Mouse (Mus musculus) cerebellum, adult 11 months (tissue): Measurements from ENCODE around the gene Gm10720.
"Not testable (repeated sequence)": the region's sequence is repeated elsewhere in the genome, so short reads cannot be mapped to it uniquely, and the experiment has no call there.

Source experiments
- DNase-seq: peaks from one replicate; pipeline ENCODE4 v3.0.0; 2022

Gm10720 gene

GRCm38 (mm10) chr9:3025653-3026052 lies 10.2 kb downstream of the Gm10720 start:
- DNase-seq = peak; percentile 16

GRCm38 (mm10) chr9:3026136-3026535 lies 10.7 kb downstream of the Gm10720 start:
- DNase-seq = not testable (repeated sequence)

- not testable (repeated sequence) for DNase-seq
Measured at GRCm38 (mm10) chr9:3026741-3027140, 11.3 kb downstream of the Gm10720 start.

- not testable (repeated sequence) for DNase-seq
Measured at GRCm38 (mm10) chr9:3027200-3027599, 11.7 kb downstream of the Gm10720 start.

- DNase-seq = not testable (repeated sequence)
Measured at GRCm38 (mm10) chr9:3029276-3030000, 14.0 kb downstream of the Gm10720 start.

GRCm38 (mm10) chr9:3030677-3031318 lies 15.3 kb downstream of the Gm10720 start:
- not testable (repeated sequence) for DNase-seq

- DNase-seq = not testable (repeated sequence)
Measured at GRCm38 (mm10) chr9:3034299-3034698, 18.8 kb downstream of the Gm10720 start, which contains the start of gene Gm17535. Gene Gm17535 (plus strand): TSS chr9:3034599.

DNA sequence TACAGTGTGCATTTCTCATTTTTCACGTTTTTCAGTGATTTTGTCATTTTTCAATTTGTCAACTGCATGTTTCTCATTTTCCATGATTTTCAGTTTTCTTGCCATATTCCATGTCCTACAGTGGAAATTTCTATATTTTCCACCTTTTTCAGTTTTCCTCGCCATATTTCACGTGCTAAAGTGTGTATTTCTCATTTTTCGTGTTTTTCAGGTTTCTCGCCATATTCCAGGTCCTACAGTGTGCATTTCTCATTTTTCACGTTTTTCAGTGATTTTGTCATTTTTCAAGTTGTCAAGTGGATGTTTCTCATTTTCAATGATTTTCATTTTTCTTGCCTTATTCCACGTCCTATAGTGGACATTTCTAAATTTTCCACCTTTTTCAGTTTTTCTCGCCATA lies 21.1 kb downstream of the Gm10720 start, which contains the start of gene Gm10715:
Gene Gm10715 (plus strand): TSS at position 301 of the 400 bp plus-strand sequence.
- not testable (repeated sequence) for DNase-seq

DNA sequence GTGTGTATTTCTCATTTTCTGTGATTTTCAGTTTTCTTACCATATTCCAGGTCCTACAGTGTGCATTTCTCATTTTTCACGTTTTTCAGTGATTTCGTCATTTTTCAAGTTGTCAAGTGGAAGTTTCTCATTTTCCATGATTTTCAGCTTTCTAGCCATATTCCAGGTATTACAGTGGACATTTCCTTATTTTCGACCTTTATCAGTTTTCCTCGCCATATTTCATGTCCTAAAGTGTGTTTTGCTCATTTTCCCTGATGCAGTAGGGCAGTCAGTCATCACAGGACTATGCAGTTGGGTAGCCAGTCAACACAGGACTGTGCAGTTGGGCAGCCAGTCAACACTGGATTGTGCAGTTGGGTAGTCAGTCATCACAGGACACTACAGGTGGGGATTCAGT lies 22.7 kb downstream of the Gm10720 start:
- not testable (repeated sequence) for DNase-seq
